Mouse (Mus musculus) stomach, postnatal 0 days (tissue): ENCODE results near the gene Katnbl1.

ENCODE experiments used
- CTCF ChIP-seq: IDR thresholded peaks from 2 replicates; pipeline ENCODE4 v1.5.1; 2016; ENCODE audit warnings: antibody characterized with exemption, low read depth, mild to moderate bottlenecking, moderate library complexity
- EP300 ChIP-seq: optimal IDR thresholded peaks from 2 replicates; pipeline ENCODE3; 2016; ENCODE audit warnings: antibody characterized with exemption

DNA sequence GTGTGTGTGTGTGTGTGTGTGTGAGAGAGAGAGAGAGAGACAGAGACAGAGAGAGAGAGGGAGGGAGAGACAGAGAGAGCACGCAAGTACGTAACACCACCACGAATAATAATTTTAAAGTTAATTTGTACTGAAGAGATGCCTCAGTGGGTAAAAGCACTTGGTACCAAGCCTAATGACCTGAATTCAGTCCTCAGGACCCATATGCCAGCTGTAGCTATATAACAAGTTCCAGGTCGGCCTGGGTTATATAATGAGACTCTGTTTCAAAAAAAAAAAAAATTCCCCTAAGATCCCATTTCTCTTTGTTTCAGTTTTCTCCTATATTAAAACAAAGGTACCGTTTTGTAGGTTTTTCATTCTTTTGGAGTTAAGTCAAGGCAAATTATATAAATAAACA, 11.8 kb downstream of the Katnbl1 start:
- no peak for TF ChIP-seq EP300
- TF ChIP-seq CTCF = no peak
